Mouse (Mus musculus): ENCODE results near the gene Smad3. TPM values are rescaled to one million over a fixed set of nuclear protein-coding genes. Genes with fewer than 3 reads are reported as not detected.

The Smad3 gene
- 11.8 and 12.3 TPM in 2 replicates for polyA plus RNA-seq (2015; fragmentation: Nextera tagmentation; extraction: Ambion mirVana)

DNA sequence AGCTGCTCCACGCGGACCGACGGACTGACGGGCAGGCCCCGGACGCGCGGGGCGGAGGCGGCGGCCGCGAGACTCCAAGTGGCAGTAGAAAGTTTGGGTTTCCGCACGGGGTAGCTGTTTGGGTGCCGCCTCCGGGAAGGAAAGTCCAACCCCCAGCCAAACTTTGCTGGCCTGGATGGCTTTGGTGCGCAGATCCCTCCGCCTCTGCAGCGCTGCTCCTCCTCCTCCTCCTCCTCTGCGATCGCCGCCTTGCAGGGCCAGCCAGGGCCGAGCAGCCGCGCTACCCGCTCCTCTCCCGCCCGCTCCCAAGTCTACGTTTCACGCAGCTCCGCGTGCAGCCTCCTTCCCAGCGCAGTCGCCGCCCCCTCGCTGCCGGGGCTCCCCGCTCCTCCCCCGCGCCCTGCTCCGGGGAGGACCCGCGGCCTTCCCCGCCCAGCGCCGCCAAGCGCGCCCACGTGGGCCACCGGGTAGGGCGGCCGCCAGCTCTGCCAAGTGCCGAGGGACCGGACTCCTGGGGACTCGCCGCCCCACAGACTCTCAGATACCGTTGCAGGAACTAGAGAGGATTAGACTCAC, at the start of gene Smad3:
Gene Smad3 (minus strand): TSS at position 130 of the 576 bp plus-strand sequence.
- Histone ChIP-seq H3K36me3 (ENCODE audit: insufficient read depth, low read length) (no peaks in the 10 kb centered on the region), H3K27ac (ENCODE audit: low read length) (peak within 1 kb of the TSS; percentile 96), H3K9ac (replicated peaks; ENCODE audit: low read depth) (peak within 1 kb of the TSS; percentile 84), H3K4me2 (replicated peaks; ENCODE audit: low read depth, low read length) (peak within 1 kb of the TSS; percentile 97), H3K9me3 (ENCODE audit: low read length) (no peaks in the 10 kb centered on the region), H3K4me3 (ENCODE audit: low read depth, low read length) (peak within 1 kb of the TSS; percentile 86), H3K4me1 (ENCODE audit: insufficient read depth, low read depth, low read length) (peaks cover 4% of the 10 kb centered on the region), H3K27me3 (replicated peaks; ENCODE audit: insufficient read depth, low read length) (no peaks in the 10 kb centered on the region)
- WGBS, result 2% methylated on average over 51 of the region's 59 CpGs
- peak; percentile 35 for TF ChIP-seq CTCF (IDR thresholded peaks at IDR 0.05)
- TF ChIP-seq EP300 (IDR thresholded peaks at IDR 0.05), result no peak
- DNase-seq (ENCODE audit: low spot score) (peak; percentile 98), ATAC-seq (peak; percentile 93)

DNA sequence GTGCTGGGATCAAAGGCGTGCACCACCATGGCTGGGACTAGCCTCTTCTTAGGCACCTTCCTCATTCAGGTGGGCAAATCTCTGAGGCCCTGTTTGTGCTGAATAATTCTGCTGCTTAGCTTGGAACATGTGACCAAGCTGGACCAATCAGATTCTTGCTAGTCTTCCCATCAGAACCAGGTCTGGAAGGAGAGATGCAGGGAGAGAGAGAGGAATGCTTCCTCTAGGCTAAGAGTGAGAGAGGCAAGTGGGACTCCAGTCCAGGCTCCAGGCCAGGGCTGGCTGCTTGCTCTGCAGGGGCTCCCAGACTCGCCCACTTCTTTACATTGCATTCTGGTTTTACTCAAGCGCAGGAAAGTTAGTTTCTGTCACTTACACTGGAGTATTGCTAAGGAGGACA, 47.1 kb upstream of the Smad3 start:
- Histone ChIP-seq H3K27ac (ENCODE audit: low read length) (no peak overlapping the region), H3K36me3 (ENCODE audit: insufficient read depth, low read length) (no peaks in the 10 kb centered on the region), H3K27me3 (replicated peaks; ENCODE audit: insufficient read depth, low read length) (no peaks in the 10 kb centered on the region), H3K9me3 (ENCODE audit: low read length) (no peaks in the 10 kb centered on the region), H3K4me2 (replicated peaks; ENCODE audit: low read depth, low read length) (no peak overlapping the region), H3K4me3 (ENCODE audit: low read depth, low read length) (no peak overlapping the region), H3K4me1 (ENCODE audit: insufficient read depth, low read depth, low read length) (no peaks in the 10 kb centered on the region), H3K9ac (replicated peaks; ENCODE audit: low read depth) (no peak overlapping the region)
- 49% methylated on average over 3 of the region's 3 CpGs for WGBS
- DNase-seq (ENCODE audit: low spot score) (no peak), ATAC-seq (no peak)
- TF ChIP-seq CTCF (IDR thresholded peaks at IDR 0.05), result no peak
- TF ChIP-seq EP300 (IDR thresholded peaks at IDR 0.05), result no peak

DNA sequence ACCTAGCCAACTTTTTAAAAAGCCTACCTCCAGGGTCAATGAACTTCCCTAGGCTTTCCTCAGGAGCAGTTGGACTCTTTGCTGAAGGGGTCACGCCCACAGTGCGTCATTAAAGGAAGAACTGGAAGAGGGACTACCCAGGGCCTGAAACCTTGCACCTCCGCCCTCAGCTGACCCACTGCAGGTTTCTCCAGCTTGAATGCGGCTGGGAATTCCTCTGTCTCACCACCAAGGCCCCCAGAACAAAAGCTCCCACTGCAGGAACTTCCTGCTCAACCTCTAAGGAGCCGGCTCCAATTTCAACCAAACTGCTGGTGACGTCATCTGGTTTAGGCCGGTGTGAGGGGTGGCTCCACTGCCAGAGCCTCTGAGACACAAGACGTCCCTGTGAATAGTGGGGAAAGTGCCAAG, 45.4 kb upstream of the Smad3 start:
- no peaks in the 10 kb centered on the region for H3K9me3 ChIP-seq (ENCODE audit: low read length)
- no peak overlapping the region for H3K4me2 ChIP-seq (replicated peaks; ENCODE audit: low read depth, low read length)
- TF ChIP-seq CTCF (IDR thresholded peaks at IDR 0.05), result no peak
- no peak for TF ChIP-seq EP300 (IDR thresholded peaks at IDR 0.05)
- H3K4me1 ChIP-seq (ENCODE audit: insufficient read depth, low read depth, low read length), result no peaks in the 10 kb centered on the region
- ATAC-seq (peak; percentile 88), DNase-seq (ENCODE audit: low spot score) (peak; percentile 80)
- H3K27me3 ChIP-seq (replicated peaks; ENCODE audit: insufficient read depth, low read length), result no peaks in the 10 kb centered on the region
- no peak overlapping the region for H3K4me3 ChIP-seq (ENCODE audit: low read depth, low read length)
- H3K27ac ChIP-seq (ENCODE audit: low read length), result no peak overlapping the region
- H3K36me3 ChIP-seq (ENCODE audit: insufficient read depth, low read length), result no peaks in the 10 kb centered on the region
- no peak overlapping the region for H3K9ac ChIP-seq (replicated peaks; ENCODE audit: low read depth)
- WGBS, result 13% methylated on average over 8 of the region's 8 CpGs

DNA sequence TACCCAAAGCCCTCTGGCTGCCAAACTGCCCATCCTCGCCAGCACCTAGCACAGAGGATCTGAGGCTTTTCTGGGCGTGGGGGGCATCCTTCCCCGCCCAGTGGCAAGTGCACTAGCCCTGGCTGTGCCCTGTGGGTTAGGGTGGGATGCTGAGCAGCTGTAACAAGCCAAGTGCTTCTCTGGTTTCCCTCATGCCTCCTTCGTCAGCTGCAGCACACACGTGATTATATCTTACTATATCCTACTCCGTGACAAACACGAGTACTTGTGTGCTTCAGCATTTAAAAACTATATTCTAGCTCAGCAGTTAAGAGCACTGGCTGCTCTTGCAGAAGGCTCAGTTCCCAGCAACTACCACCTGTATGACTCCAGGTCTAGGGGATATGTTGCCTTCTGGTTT, 44.7 kb upstream of the Smad3 start:
- WGBS, result 82% methylated on average over 7 of the region's 7 CpGs
- no peak overlapping the region for H3K9ac ChIP-seq (replicated peaks; ENCODE audit: low read depth)
- no peaks in the 10 kb centered on the region for H3K9me3 ChIP-seq (ENCODE audit: low read length)
- TF ChIP-seq CTCF (IDR thresholded peaks at IDR 0.05) (no peak), EP300 (IDR thresholded peaks at IDR 0.05) (no peak)
- no peaks in the 10 kb centered on the region for H3K36me3 ChIP-seq (ENCODE audit: insufficient read depth, low read length)
- no peaks in the 10 kb centered on the region for H3K27me3 ChIP-seq (replicated peaks; ENCODE audit: insufficient read depth, low read length)
- no peak for ATAC-seq
- H3K27ac ChIP-seq (ENCODE audit: low read length), result no peak overlapping the region
- no peak for DNase-seq (ENCODE audit: low spot score)
- no peaks in the 10 kb centered on the region for H3K4me1 ChIP-seq (ENCODE audit: insufficient read depth, low read depth, low read length)
- H3K4me2 ChIP-seq (replicated peaks; ENCODE audit: low read depth, low read length), result no peak overlapping the region
- no peak overlapping the region for H3K4me3 ChIP-seq (ENCODE audit: low read depth, low read length)

DNA sequence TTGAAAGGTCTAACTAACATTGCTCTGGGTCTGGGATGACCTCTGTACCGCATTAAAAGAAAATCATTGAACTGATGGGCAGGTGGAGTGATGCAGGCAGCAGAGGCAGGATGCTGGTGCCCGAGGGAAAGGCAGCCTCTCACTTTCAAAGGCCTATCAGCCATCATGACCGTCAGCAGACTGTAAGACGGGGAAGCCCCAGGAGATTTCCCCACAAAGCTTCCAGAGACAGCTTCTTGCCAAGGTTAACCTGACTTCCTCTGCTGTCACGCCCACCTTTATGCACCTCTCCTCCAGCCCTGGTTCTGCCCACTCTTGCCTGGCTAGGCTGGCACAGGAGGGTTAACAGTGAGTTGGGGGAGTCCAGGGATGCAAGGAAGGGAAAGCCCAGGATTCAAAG, 44.3 kb upstream of the Smad3 start:
- no peak overlapping the region for H3K9ac ChIP-seq (replicated peaks; ENCODE audit: low read depth)
- ATAC-seq, result no peak
- WGBS, result 78% methylated on average over 5 of the region's 5 CpGs

DNA sequence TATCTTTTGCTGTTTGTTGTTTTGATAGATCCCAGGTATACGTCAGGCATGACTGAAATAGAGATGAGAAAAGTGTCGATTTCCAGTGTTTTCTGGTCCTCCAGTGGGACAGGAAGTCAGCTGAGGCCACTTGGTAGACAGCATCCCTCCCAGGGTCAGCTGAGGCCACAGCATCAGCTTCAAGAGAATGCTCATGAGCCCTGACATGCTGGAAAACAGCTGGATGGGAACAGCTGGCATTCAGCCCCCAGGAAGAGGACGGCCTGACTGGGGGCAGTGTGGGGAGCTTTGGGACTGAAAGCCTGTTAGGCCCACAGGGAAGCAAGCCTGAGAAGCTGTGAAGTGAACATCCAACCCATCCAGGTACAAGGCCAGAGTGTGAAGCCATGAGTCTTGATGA, 38.6 kb upstream of the Smad3 start:
- Histone ChIP-seq H3K27me3 (replicated peaks; ENCODE audit: insufficient read depth, low read length) (no peaks in the 10 kb centered on the region), H3K36me3 (ENCODE audit: insufficient read depth, low read length) (no peaks in the 10 kb centered on the region), H3K9me3 (ENCODE audit: low read length) (no peaks in the 10 kb centered on the region), H3K4me2 (replicated peaks; ENCODE audit: low read depth, low read length) (no peak overlapping the region), H3K4me1 (ENCODE audit: insufficient read depth, low read depth, low read length) (no peaks in the 10 kb centered on the region), H3K4me3 (ENCODE audit: low read depth, low read length) (no peak overlapping the region), H3K27ac (ENCODE audit: low read length) (no peak overlapping the region), H3K9ac (replicated peaks; ENCODE audit: low read depth) (no peak overlapping the region)
- DNase-seq (ENCODE audit: low spot score) (no peak), ATAC-seq (no peak)
- TF ChIP-seq EP300 (IDR thresholded peaks at IDR 0.05), result no peak
- TF ChIP-seq CTCF (IDR thresholded peaks at IDR 0.05), result no peak
- 64% methylated on average over 3 of the region's 3 CpGs for WGBS

More for the DNA sequence above, 44.3 kb upstream of the Smad3 start:
- TF ChIP-seq EP300 (IDR thresholded peaks at IDR 0.05), result no peak
- TF ChIP-seq CTCF (IDR thresholded peaks at IDR 0.05), result no peak
- Histone ChIP-seq H3K4me3 (ENCODE audit: low read depth, low read length) (no peak overlapping the region), H3K36me3 (ENCODE audit: insufficient read depth, low read length) (no peaks in the 10 kb centered on the region), H3K4me2 (replicated peaks; ENCODE audit: low read depth, low read length) (no peak overlapping the region), H3K9me3 (ENCODE audit: low read length) (no peaks in the 10 kb centered on the region), H3K27ac (ENCODE audit: low read length) (no peak overlapping the region), H3K27me3 (replicated peaks; ENCODE audit: insufficient read depth, low read length) (no peaks in the 10 kb centered on the region), H3K4me1 (ENCODE audit: insufficient read depth, low read depth, low read length) (no peaks in the 10 kb centered on the region)
- no peak for DNase-seq (ENCODE audit: low spot score)
